Mouse (Mus musculus): ENCODE measurements at regions not wholly inside any gene's neighbourhood (a gene's known extent, or its start where the extent isn't known, plus 50 kb on each side); places are given as distances from the start of the nearest gene placed in this dataset.

- ChIA-PET POLR2A (no interaction called here), CTCF (no interaction called here)
These were observed 215.5 kb upstream of the Ndst3 start for GRCm38 (mm10) chr3:123905928-123906721.

GRCm38 (mm10) chr3:123918140-123918539 lies 227.5 kb upstream of the Ndst3 start:
- CTCF ChIA-PET = interaction anchor here in 1 of 4 experiments (1.1 kb wide), 1 partner anchor 206 kb away, joined by 3 read pairs; no protein-coding TSS in a partner anchor
- POLR2A ChIA-PET = interaction anchor here in 1 of 4 experiments (0.6 kb wide), 3 partner anchors 25 to 315 kb away, joined by 3 read pairs; no protein-coding TSS in a partner anchor

GRCm38 (mm10) chr3:123952121-123952520 lies 261.5 kb upstream of the Ndst3 start:
- CTCF ChIA-PET = no interaction called here
- POLR2A ChIA-PET = interaction anchor here in 2 of 4 experiments (0.6 kb wide), 2 partner anchors 446 to 666 kb away, joined by 3 read pairs; no protein-coding TSS in a partner anchor

GRCm38 (mm10) chr3:123967373-123967772 lies 276.7 kb upstream of the Ndst3 start:
- POLR2A ChIA-PET = no interaction called here

GRCm38 (mm10) chr3:123972367-123972766 lies 281.7 kb upstream of the Ndst3 start:
- CTCF ChIA-PET = no interaction called here
- POLR2A ChIA-PET = no interaction called here

More at GRCm38 (mm10) chr3:123967373-123967772, 276.7 kb upstream of the Ndst3 start:
- CTCF ChIA-PET = no interaction called here

- ChIA-PET POLR2A (interaction anchor here in 1 of 4 experiments (0.7 kb wide), 1 partner anchor 331 kb away, joined by 6 read pairs; no protein-coding TSS in a partner anchor), CTCF (interaction anchor here in 1 of 4 experiments (0.6 kb wide), 1 partner anchor 1298 kb away, joined by 7 read pairs; no protein-coding TSS in a partner anchor)
These were observed 283.3 kb upstream of the Ndst3 start for GRCm38 (mm10) chr3:123973806-123974576.

- CTCF ChIA-PET = no interaction called here
- POLR2A ChIA-PET = no interaction called here
These were observed 285.8 kb upstream of the Ndst3 start for GRCm38 (mm10) chr3:123976475-123976874.

GRCm38 (mm10) chr3:123977168-123977567 lies 286.5 kb upstream of the Ndst3 start:
- POLR2A ChIA-PET = no interaction called here
- CTCF ChIA-PET = no interaction called here

- POLR2A ChIA-PET = no interaction called here
These were observed 292.4 kb upstream of the Ndst3 start for GRCm38 (mm10) chr3:123983045-123983444.

GRCm38 (mm10) chr3:123983530-123983929 lies 292.9 kb upstream of the Ndst3 start:
- CTCF ChIA-PET = interaction anchor here in 1 of 4 experiments (0.5 kb wide), 1 partner anchor 419 kb away, joined by 4 read pairs; no protein-coding TSS in a partner anchor
- POLR2A ChIA-PET = no interaction called here

More at GRCm38 (mm10) chr3:123983045-123983444, 292.4 kb upstream of the Ndst3 start:
- CTCF ChIA-PET = interaction anchor here in 1 of 4 experiments (0.5 kb wide), 1 partner anchor 420 kb away, joined by 4 read pairs; no protein-coding TSS in a partner anchor

- ChIA-PET POLR2A (no interaction called here), CTCF (no interaction called here)
These were observed 293.4 kb upstream of the Ndst3 start for GRCm38 (mm10) chr3:123984028-123984427.

GRCm38 (mm10) chr3:123999957-124000616 lies 309.4 kb upstream of the Ndst3 start:
- CTCF ChIA-PET = no interaction called here
- POLR2A ChIA-PET = no interaction called here

- POLR2A ChIA-PET = interaction anchor here in 1 of 4 experiments (0.7 kb wide), 1 partner anchor 266 kb away, joined by 3 read pairs; no protein-coding TSS in a partner anchor
These were observed 310.2 kb upstream of the Ndst3 start for GRCm38 (mm10) chr3:124000883-124001282.

GRCm38 (mm10) chr3:124011685-124012084 lies 309.0 kb upstream of the Tram1l1 start:
- ChIA-PET POLR2A (interaction anchor here in 1 of 4 experiments (0.9 kb wide), 1 partner anchor 9 kb away, joined by 3 read pairs; no protein-coding TSS in a partner anchor), CTCF (no interaction called here)

More at GRCm38 (mm10) chr3:124000883-124001282, 310.2 kb upstream of the Ndst3 start:
- CTCF ChIA-PET = no interaction called here

GRCm38 (mm10) chr3:124018618-124019017 lies 302.0 kb upstream of the Tram1l1 start:
- POLR2A ChIA-PET = no interaction called here
- CTCF ChIA-PET = no interaction called here

GRCm38 (mm10) chr3:124026188-124026587 lies 294.5 kb upstream of the Tram1l1 start:
- POLR2A ChIA-PET = no interaction called here
- CTCF ChIA-PET = no interaction called here

- POLR2A ChIA-PET = no interaction called here
- CTCF ChIA-PET = no interaction called here
These were observed 253.6 kb upstream of the Tram1l1 start for GRCm38 (mm10) chr3:124067061-124067460.

- CTCF ChIA-PET = no interaction called here
- POLR2A ChIA-PET = no interaction called here
These were observed 253.1 kb upstream of the Tram1l1 start for GRCm38 (mm10) chr3:124067538-124067937.

- ChIA-PET CTCF (no interaction called here), POLR2A (no interaction called here)
These were observed 252.7 kb upstream of the Tram1l1 start for GRCm38 (mm10) chr3:124067971-124068370.

GRCm38 (mm10) chr3:124069182-124069581 lies 251.5 kb upstream of the Tram1l1 start:
- CTCF ChIA-PET = no interaction called here
- POLR2A ChIA-PET = no interaction called here

Data from embryonic stem cell, embryonic (primary cell).